Mouse (Mus musculus) cerebellum, adult 8-10 months (tissue): Measurements from ENCODE around the gene En2.
A peak's percentile ranks its signal among the peaks of the same experiment; 100 is the strongest.

ENCODE experiments used
- DNase-seq: peaks from one replicate; pipeline ENCODE4 v3.0.0; 2022

Gene En2

DNA sequence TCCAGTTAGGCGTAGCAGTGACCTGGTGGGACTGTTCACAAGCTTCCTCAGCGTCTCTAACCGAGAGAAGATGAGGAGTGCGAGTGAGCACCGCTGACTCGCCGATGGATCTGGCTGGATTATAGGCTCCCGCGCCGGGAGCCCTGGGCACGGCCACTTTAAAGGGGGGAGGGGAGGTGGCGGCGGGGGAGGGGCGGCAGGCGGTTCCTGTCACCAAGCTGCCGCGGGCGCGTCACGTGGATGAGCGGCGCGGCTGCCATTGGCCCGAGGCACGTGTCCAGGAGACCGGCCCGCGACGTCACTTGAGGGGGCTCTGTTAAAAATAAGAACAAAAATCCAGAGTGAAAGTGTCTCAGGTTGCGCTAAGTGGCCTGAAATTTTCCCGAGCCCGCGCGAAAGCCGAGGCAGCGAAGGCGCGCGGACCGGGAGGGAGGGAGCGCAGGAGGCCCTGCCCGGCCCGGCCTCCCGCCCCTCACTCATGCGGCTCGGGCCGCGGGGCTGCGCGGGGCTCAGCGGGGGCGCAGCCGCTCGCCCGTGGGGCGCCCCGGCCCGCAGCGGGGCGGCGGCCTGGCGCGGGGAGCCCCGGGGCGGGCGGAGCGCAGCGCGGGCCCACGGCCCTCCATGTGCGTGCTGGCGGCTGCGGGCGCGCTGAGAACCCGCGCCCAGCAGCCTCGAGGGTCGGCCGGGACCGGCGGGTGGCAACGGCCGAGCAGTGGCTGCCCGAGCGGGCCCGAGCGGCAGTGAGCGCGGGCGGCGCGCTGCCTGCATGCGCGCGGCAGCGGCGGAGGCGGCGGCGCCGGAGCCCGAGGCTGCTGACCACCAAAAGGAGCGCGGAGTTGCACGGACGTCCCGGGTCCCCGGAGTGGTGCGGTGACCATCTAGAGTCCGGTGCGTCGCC is at the start of gene En2:
TSS of gene En2 (plus strand) at position 337 of the 898 bp plus-strand sequence.
- peak; percentile 95 for DNase-seq

- DNase-seq = no peak
These were observed 48.1 kb upstream of the En2 start for GRCm38 (mm10) chr5:28117251-28117880.

- DNase-seq = peak; percentile 68
These were observed 47.5 kb upstream of the En2 start for GRCm38 (mm10) chr5:28117882-28118530.

DNA sequence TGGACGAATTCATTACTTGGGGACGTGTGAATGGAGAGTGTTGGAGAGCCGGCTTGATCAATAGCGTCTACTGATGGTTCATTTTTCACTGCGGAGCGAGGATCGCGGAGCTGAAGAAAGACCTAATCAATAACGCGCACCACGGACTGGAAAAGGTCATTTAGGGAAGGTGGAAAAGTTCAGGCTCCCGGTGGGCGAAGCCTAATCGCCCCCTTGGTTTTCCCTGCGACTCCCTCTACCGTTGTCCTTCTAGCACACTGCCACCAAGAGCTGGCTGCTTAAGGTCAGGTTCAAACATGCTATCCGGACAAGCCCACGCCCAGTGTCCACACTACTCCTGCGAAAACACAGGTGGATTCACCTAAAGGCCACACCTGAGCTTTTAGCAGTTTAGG is 47.0 kb upstream of the En2 start:
- peak; percentile 50 for DNase-seq

- no peak for DNase-seq
These were observed 45.9 kb upstream of the En2 start for GRCm38 (mm10) chr5:28119576-28119975.

GRCm38 (mm10) chr5:28122491-28123454 is 42.7 kb upstream of the En2 start:
- DNase-seq = peak; percentile 91

- no peak for DNase-seq
These were observed 42.1 kb upstream of the En2 start for GRCm38 (mm10) chr5:28123455-28123825.

GRCm38 (mm10) chr5:28124321-28125230 is 40.9 kb upstream of the En2 start:
- DNase-seq = no peak

- no peak for DNase-seq
These were observed 36.6 kb upstream of the En2 start for GRCm38 (mm10) chr5:28128851-28129250.

DNA sequence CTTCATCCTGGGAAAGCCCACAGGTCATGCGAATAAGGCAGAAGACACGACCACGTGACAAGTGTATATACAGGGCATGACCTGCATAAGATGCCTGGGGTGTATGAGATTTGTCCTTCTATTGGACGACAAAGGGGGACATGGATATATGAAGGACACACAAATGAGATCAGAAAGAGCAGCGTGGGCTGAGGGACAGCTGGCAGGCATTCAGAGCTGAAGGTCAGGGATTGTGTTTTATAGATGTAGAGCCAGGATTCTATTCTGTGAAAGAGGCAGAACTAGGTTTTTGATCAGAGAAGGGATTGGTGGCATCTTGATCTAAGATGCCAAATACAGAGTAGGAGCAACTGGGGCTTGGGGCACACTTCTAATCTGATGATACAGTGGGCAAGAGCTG is 33.3 kb upstream of the En2 start:
- DNase-seq = no peak

GRCm38 (mm10) chr5:28136438-28136837 is 29.1 kb upstream of the En2 start:
- DNase-seq = no peak

DNA sequence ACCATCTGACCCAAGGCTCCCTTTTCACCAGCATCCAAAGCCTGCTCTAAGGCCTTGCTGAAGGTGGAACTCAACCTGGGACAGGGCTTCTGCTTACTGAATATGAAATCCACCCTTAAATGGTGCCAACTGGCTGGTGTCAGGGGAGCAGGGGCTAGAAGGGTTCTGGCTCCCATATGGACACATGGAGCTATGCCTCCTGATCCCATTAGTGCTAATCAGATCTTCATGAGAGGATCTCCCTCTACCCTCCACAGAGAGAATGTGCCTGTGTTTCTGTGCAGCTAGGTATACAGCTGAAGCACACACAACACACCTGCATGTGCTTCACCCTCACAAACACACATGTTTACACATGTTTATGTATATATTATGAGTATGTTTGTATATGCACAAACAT is 20.9 kb upstream of the En2 start:
- DNase-seq = no peak

GRCm38 (mm10) chr5:28146018-28146417 is 19.5 kb upstream of the En2 start:
- DNase-seq = no peak

GRCm38 (mm10) chr5:28148473-28148872 is 17.0 kb upstream of the En2 start:
- peak; percentile 83 for DNase-seq

DNA sequence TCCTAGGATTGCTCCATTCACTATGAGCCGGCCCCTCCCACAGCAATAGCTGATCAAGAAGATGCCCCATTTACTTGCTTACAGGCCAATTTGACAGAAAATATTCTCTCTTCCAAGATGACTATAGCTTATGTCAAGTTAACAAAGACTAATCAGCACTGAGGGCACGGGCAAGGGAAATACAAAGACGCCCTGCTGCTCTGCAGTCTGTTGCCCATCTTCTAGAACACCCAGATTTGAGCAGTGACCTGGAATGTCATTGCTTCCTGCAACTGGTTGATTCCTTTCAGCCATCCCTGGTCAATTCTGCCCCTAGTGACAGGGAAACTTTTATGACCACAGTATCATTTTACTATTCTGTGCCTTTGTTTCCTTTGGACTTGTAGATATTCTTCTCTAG is 16.1 kb upstream of the En2 start:
- peak; percentile 66 for DNase-seq

DNA sequence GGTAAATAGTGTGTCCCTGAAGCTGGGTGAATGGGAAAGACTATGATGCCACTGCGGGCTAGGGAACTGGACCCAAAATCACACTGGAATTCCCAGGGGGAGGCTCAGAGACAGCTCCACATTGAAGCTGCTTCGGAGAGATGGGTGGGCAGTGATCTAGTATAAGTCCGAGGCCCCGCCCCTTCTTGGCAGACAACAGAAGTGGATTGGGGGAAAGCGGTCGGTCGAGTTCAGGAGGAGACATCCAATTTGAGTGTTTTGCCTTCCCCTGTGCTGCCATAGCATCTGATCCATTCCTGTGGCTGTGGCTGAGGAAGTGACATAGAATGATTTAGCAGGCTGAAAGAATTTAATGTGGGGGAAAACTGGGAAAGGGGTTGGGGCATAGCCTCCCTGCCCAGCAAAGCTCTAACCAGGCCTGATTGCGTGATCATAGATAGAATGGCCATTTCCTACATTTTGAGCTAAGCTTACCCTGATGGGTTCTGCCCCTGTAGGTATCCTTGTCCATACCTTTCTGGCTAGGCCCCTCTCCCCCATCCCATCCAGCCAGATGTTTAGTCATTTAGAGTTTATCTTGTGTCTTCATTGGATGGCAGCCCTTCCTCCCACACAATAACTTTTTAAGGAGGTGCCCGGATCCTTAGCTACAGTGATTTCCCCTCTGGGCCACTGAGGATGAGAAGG is 8.3 kb upstream of the En2 start:
- DNase-seq = no peak

DNA sequence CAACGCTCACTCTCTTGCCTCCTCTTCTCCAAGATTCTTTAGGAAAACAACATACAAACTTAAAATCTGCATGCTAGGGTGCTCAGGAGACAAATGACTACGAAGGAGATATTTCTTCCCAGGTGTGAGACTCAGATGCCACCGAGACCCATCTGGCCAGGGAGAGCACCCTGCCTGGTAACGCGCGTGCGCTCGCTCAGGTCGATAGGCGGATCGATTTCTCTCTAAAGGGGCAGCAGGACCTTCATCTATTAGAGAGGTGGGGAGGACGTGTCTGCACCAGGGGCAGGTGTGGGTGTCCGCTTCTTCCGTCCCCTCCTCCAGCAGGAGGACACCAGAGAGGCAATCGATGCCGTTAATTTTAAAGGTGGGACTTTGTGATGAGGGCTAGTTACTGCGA is 7.7 kb upstream of the En2 start:
- no peak for DNase-seq

DNA sequence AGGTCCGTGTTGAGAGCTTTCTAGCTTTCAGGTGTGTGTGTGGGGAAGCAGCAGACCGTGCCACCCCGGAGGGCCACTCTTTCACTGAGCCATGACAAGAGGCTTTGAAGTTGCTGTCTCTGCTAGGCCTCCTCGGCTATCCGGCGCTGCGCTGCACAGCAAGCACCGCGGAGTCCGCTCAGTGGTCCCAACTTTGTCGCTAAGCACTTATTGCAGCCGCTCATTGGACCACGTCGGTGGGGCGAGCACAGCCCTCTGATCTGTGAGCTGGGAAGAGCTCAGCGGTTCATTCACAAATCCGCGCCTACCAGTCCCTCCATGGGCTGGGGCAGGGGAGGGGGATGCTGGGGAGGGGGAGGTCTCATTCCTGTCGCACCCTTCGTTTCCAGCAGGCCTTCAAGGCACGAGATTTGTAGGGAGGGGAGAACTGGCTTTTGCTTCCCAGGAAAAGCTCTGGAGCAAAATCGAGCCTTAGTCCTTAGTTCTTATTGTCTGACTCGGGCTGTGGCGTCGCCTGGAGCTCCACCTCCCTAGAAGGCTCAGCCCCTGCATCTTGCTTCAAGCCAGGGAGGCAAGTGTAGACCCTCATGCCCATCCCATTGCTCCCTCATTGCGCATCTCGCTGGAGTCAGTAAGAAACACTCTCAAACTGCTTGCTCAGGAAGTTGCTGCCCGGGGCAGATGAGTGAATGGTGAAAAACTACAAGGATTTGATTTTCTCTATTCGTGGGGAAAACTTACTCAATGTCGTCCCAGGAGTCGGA is 7.0 kb upstream of the En2 start:
- DNase-seq = no peak

DNA sequence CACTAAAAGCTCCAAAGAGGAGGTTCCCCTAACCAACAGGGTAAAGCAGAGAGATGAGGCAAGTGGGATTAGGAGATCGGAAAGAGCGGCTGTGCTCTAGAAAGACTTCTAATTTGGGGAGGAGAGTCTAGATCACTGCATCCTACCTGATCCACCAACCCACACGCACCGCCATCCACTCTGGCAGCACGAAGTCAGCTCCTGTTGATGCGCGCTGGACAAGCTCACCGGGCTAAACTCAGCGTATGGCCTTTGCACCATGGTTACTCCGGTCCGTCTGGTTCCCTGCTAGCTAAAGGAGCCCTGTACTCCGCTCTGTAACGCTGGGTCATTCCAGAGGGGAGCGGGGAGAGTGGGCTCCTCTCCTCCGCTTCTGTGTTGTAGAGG is 6.4 kb upstream of the En2 start:
- no peak for DNase-seq

- no peak for DNase-seq
These were observed 5.5 kb upstream of the En2 start for GRCm38 (mm10) chr5:28159891-28160470.
